Mouse (Mus musculus): ENCODE measurements at regions not wholly inside any gene's neighbourhood (a gene's known extent, or its start where the extent isn't known, plus 50 kb on each side); places are given as distances from the start of the nearest gene placed in this dataset.

DNA sequence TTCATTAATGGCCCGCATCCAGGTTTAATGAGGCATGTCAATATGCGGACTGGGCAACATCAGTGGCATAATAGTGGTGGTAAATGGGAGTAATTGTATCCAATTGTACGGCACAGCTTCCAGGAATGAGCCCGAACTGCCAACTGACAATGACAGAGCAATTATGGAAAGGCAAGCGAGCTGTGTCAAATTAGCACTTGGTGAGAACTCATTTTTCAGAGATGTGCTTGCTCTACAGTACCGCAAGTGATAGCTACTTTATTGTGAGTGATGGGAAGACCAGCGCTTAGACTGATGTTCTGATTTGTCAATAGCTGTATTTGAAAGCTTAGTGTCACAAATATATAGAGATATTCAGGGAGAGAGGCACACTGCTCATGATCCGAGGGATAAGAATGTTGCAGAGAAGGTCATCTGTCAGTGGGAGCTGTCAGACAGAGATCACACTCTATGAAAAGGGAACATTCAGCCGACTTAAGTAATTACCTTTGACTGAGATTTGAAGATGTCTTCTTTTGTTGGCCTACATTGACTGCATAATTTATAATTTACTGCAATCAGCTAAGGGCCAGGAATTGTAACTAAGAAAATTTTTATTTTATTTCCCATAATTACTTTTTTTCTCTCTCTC is 290.7 kb downstream of the Tfec start:
- H3K9me3 ChIP-seq (ENCODE audit: low read length), result peaks cover 6% of the 10 kb centered on the region
- no peaks in the 10 kb centered on the region for H3K4me1 ChIP-seq (replicated peaks; ENCODE audit: low read depth, low read length)
- no peaks in the 10 kb centered on the region for H3K36me3 ChIP-seq (ENCODE audit: insufficient read depth, low read length)
- no peaks in the 10 kb centered on the region for H3K27me3 ChIP-seq (ENCODE audit: insufficient read depth, low read length)
- H3K4me3 ChIP-seq (replicated peaks; ENCODE audit: low read length), result no peak overlapping the region
- TF ChIP-seq CTCF (conservative IDR thresholded peaks at IDR 0.05; ENCODE audit: low read length), result no peak
- peak; percentile 67; the same call in 1 of the 2 replicates for TF ChIP-seq NANOG (IDR thresholded peaks at IDR 0.05; ENCODE audit: borderline replicate concordance, low read length)

DNA sequence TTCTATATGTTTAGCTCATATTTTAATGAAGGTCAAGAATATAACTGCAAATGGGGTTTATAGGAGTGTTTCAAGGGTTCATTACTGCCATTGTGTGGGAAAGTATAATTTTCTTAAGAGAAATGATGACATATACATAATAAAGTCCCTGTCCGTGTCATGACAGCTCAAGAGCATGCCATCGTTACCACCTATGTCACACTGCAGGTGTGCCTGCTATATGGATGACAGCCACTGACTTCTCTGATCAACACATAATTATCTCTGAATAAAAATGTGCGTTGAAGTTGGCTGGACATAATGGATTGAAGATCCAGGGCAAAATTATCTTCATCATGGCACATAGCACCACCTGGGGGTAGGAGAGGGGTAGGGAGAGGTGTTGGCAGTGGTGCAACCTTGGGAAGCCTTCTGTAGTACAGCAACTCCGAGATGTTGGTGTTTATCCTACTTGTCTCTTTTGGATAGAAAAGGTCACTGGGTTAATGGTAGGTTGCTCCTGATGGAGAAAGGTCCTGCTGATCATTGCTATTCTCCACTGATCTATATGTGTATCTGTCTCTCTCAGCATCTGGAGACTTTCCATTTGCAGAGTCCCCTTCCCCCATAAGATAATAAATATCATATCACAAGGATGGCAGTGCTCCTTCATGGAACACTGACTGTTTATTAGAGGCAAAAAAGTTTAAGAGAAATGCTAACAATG is 291.4 kb downstream of the Tfec start:
- Histone ChIP-seq H3K4me3 (replicated peaks; ENCODE audit: low read length) (no peak overlapping the region), H3K4me1 (replicated peaks; ENCODE audit: low read depth, low read length) (no peaks in the 10 kb centered on the region), H3K9me3 (ENCODE audit: low read length) (peaks cover 12% of the 10 kb centered on the region), H3K36me3 (ENCODE audit: insufficient read depth, low read length) (no peaks in the 10 kb centered on the region), H3K27me3 (ENCODE audit: insufficient read depth, low read length) (no peaks in the 10 kb centered on the region)
- TF ChIP-seq NANOG (IDR thresholded peaks at IDR 0.05; ENCODE audit: borderline replicate concordance, low read length) (no peak), CTCF (conservative IDR thresholded peaks at IDR 0.05; ENCODE audit: low read length) (no peak), POU5F1 (IDR thresholded peaks at IDR 0.05; ENCODE audit: borderline replicate concordance, low read length) (no peak)

DNA sequence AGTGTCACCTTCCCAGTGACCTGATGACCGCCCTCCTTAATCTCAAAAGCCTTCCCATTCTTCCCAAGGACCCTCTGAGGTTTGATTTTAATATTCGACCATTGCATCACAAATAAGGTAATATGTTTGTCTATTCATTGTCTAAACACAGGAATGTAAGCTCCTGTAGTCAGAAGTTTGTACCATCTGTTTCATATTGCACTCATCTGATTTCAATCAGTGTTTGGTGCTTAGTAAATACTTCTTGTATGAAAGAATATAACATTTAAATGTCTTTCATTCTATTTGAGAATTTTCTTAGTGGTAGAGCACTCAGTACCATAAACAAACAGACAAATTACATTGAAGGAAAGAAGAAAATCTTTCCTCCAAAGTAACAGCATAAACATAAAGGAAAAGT is 305.8 kb downstream of the Tfec start:
- Histone ChIP-seq H3K4me1 (replicated peaks; ENCODE audit: low read depth, low read length) (no peaks in the 10 kb centered on the region), H3K9me3 (ENCODE audit: low read length) (no peaks in the 10 kb centered on the region), H3K36me3 (ENCODE audit: insufficient read depth, low read length) (no peaks in the 10 kb centered on the region), H3K4me3 (replicated peaks; ENCODE audit: low read length) (no peak overlapping the region), H3K27me3 (ENCODE audit: insufficient read depth, low read length) (no peaks in the 10 kb centered on the region)
- no peak for TF ChIP-seq NANOG (IDR thresholded peaks at IDR 0.05; ENCODE audit: borderline replicate concordance, low read length)
- TF ChIP-seq POU5F1 (IDR thresholded peaks at IDR 0.05; ENCODE audit: borderline replicate concordance, low read length), result no peak

DNA sequence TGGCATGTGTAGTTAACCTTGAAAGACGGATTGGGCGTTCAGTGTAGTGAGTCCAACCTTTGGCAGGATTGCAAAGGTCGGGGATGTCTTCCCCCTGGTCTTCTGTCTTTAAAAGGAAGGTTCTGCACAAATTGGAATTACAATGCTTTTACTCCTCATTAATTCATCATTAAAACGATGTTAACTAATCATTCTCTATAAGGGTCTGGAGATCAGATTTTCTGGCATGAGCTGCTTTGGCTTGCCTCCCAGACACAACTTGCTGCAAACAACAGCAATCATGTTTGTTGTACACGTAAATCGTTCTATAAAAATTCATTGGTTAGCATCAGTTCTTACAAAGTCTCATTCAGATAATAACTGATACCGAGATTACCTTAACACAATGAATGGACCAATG is 315.9 kb downstream of the Tfec start:
- H3K4me3 ChIP-seq (replicated peaks; ENCODE audit: low read length), result no peak overlapping the region
- H3K4me1 ChIP-seq (replicated peaks; ENCODE audit: low read depth, low read length), result no peaks in the 10 kb centered on the region
- no peaks in the 10 kb centered on the region for H3K36me3 ChIP-seq (ENCODE audit: insufficient read depth, low read length)
- TF ChIP-seq POU5F1 (IDR thresholded peaks at IDR 0.05; ENCODE audit: borderline replicate concordance, low read length), result no peak
- no peak for TF ChIP-seq NANOG (IDR thresholded peaks at IDR 0.05; ENCODE audit: borderline replicate concordance, low read length)
- TF ChIP-seq CTCF (conservative IDR thresholded peaks at IDR 0.05; ENCODE audit: low read length), result no peak
- no peaks in the 10 kb centered on the region for H3K27me3 ChIP-seq (ENCODE audit: insufficient read depth, low read length)
- H3K9me3 ChIP-seq (ENCODE audit: low read length), result no peaks in the 10 kb centered on the region

DNA sequence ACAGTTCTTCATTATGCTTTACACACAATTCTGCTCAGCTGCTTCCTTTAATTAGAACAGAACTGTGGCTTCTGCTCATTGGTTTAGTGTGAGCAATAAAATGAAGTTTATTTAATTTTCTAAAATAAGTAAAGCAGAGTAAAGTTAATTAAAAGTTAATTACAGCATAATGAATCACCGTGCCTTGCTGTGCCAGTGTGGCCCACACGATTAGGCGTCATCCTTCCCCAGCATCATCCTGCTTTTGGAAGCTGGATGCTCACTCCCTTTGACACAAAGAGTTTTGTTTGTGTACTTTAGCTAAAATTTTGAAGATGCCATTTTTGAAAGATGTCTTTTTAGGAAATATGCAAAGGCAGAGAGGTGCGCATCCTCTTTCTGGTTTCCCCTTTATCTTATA is 316.4 kb downstream of the Tfec start:
- Histone ChIP-seq H3K9me3 (ENCODE audit: low read length) (no peaks in the 10 kb centered on the region), H3K36me3 (ENCODE audit: insufficient read depth, low read length) (no peaks in the 10 kb centered on the region), H3K27me3 (ENCODE audit: insufficient read depth, low read length) (no peaks in the 10 kb centered on the region), H3K4me3 (replicated peaks; ENCODE audit: low read length) (no peak overlapping the region), H3K4me1 (replicated peaks; ENCODE audit: low read depth, low read length) (no peaks in the 10 kb centered on the region)
- no peak for TF ChIP-seq NANOG (IDR thresholded peaks at IDR 0.05; ENCODE audit: borderline replicate concordance, low read length)
- TF ChIP-seq CTCF (conservative IDR thresholded peaks at IDR 0.05; ENCODE audit: low read length), result no peak
- no peak for TF ChIP-seq POU5F1 (IDR thresholded peaks at IDR 0.05; ENCODE audit: borderline replicate concordance, low read length)

DNA sequence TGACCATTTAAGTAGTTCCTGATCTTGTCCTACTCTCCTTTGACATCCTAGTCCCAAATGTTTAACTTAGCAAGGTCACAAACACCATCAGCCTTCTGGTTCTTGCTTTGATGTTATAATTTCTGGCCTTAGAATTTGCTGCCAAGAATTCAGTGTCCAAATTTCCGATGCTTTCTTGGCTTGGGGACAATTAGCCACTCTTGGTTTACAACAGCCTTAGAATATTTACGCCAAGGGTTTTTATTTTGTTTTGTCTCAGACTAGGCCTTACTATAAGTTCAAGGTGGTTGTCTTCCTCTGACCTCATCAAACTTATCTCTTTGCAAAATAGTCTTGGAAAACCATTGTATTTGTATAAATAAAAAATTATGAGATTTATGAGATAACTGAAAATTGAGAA is 322.4 kb downstream of the Tfec start:
- H3K4me1 ChIP-seq (replicated peaks; ENCODE audit: low read depth, low read length), result no peaks in the 10 kb centered on the region
- no peak overlapping the region for H3K4me3 ChIP-seq (replicated peaks; ENCODE audit: low read length)
- no peaks in the 10 kb centered on the region for H3K36me3 ChIP-seq (ENCODE audit: insufficient read depth, low read length)
- H3K27me3 ChIP-seq (ENCODE audit: insufficient read depth, low read length), result no peaks in the 10 kb centered on the region
- no peak for TF ChIP-seq CTCF (conservative IDR thresholded peaks at IDR 0.05; ENCODE audit: low read length)
- TF ChIP-seq POU5F1 (IDR thresholded peaks at IDR 0.05; ENCODE audit: borderline replicate concordance, low read length), result no peak
- TF ChIP-seq NANOG (IDR thresholded peaks at IDR 0.05; ENCODE audit: borderline replicate concordance, low read length), result no peak
- no peaks in the 10 kb centered on the region for H3K9me3 ChIP-seq (ENCODE audit: low read length)

DNA sequence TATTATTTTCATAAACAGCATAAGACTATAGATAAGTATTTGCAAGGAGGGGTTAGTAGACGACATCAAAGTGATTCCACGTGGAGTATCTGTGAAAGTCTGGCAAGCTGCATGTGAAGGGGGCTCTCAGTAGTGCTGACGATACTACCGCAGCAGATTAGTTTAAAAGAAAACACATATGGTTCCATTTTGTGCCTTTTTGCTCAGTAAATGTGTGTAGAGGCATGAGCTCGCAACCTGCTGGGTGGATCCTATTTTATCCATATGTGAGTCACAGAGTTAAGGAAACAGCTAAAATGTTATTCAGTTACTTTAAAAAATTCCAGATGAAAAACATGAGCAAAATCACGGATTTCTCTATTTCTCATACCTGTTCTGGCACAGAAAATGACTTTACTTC is 325.4 kb downstream of the Tfec start:
- H3K4me3 ChIP-seq (replicated peaks; ENCODE audit: low read length), result no peak overlapping the region
- no peaks in the 10 kb centered on the region for H3K9me3 ChIP-seq (ENCODE audit: low read length)
- no peak for TF ChIP-seq POU5F1 (IDR thresholded peaks at IDR 0.05; ENCODE audit: borderline replicate concordance, low read length)
- no peak for TF ChIP-seq NANOG (IDR thresholded peaks at IDR 0.05; ENCODE audit: borderline replicate concordance, low read length)
- no peak for TF ChIP-seq CTCF (conservative IDR thresholded peaks at IDR 0.05; ENCODE audit: low read length)
- H3K27me3 ChIP-seq (ENCODE audit: insufficient read depth, low read length), result no peaks in the 10 kb centered on the region
- no peaks in the 10 kb centered on the region for H3K4me1 ChIP-seq (replicated peaks; ENCODE audit: low read depth, low read length)
- H3K36me3 ChIP-seq (ENCODE audit: insufficient read depth, low read length), result no peaks in the 10 kb centered on the region

DNA sequence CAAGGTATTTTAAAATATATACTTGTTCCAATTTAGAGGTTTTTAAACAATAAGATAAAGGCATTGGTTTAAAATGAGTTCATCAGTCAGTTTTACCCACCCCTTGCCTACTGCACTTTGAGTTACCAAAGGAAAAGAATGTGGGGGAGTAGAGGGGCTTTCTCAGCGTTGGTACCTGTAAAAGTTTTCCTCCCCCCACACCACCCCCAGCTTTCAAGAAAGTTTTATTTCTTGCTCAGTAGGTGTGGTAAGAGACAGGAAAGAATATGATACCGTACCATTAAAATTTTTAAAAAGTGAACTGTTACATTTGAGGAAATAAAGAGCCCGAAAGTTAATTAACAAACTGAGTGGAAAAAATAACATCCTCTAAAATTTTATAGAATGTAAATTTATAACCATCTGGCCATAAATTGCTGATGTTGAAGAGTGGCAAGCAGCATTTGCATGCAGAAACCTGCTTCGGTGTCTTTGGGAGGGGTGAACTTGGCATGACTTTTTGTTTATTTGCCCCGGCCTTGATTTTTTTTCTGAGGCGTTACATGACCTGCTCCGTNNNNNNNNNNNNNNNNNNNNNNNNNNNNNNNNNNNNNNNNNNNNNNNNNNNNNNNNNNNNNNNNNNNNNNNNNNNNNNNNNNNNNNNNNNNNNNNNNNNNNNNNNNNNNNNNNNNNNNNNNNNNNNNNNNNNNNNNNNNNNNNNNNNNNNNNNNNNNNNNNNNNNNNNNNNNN is 346.1 kb downstream of the Tfec start:
- no peak for TF ChIP-seq NANOG (IDR thresholded peaks at IDR 0.05; ENCODE audit: borderline replicate concordance, low read length)
- no peak for TF ChIP-seq CTCF (conservative IDR thresholded peaks at IDR 0.05; ENCODE audit: low read length)

More for the DNA sequence above, 346.1 kb downstream of the Tfec start:
- no peaks in the 10 kb centered on the region for H3K36me3 ChIP-seq (ENCODE audit: insufficient read depth, low read length)
- no peaks in the 10 kb centered on the region for H3K4me1 ChIP-seq (replicated peaks; ENCODE audit: low read depth, low read length)
- H3K9me3 ChIP-seq (ENCODE audit: low read length), result no peaks in the 10 kb centered on the region
- H3K4me3 ChIP-seq (replicated peaks; ENCODE audit: low read length), result no peak overlapping the region
- H3K27me3 ChIP-seq (ENCODE audit: insufficient read depth, low read length), result no peaks in the 10 kb centered on the region
